Mouse (Mus musculus) megakaryocyte progenitor cell, adult 5-6 weeks (primary cell): ENCODE measurements around the gene Calcrl. TPM values are rescaled to one million over a fixed set of nuclear protein-coding genes. Genes with fewer than 3 reads are reported as not detected.

Experiments
- ATAC-seq: replicated peaks from 2 replicates; pipeline ENCODE4 v1.8.0; 2016; ENCODE audit warnings: mild to moderate bottlenecking, moderate TSS enrichment, inconsistent platforms; ENCODE audit not compliant: poor library complexity
- total RNA-seq, 2 experiments: library from RNA; stranded (forward) in 1 of 2; stranded (reverse) in 1 of 2; fragments of 157-497, 149-512 nt in 1 of 2; fragments of 200-1000 nt in 1 of 2; gene quantifications; 2 replicates each; pipeline versions ENCODE4 v1.2.3 to v1.2.4; 2015 to 2017

Gene Calcrl
- total RNA-seq (2015) = 11.1 and 17.5 TPM in 2 replicates
- 41.4 and 51.3 TPM in 2 replicates for total RNA-seq (2017)

DNA sequence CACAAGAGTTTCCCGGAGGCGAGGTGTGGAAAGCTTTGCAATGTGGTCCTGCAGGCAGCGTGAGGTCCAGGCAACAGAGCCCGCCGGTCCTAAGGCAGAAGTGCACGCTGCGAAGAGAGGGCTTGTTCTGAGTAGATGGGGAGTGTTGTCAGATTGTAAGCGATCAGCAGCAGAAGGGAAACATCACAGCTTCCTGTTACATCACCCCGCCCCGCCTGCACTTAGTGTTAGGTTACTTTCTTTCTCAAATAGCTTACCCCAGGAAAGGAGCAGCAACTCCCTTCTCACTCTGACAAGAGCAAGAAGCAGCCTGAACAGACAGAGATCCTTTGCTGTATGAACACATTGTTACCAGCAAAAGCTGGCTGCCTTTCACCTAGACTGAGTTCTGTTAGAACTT lies at the start of gene Calcrl:
Gene Calcrl (minus strand): TSS at position 274 of the 400 bp plus-strand sequence.
- peak; percentile 95 for ATAC-seq

DNA sequence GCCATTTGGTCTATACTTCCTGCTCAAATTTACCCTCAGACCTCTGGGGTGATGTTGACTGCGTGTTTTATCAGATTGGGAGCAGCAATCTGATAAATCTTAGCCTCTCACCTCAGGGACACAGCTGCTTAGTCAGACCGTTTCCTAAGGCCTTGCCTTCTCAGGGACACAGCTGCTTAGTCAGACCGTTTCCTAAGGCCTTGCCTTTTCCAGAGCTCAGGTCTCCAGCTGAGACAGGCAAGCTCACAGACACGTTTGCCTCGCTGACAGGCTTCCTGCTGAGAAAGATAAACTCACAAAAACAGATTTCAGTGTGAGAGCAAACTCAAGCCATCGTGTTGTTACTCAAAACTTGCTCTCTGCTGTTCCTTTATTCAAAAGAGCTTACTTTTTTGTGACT lies 49.4 kb upstream of the Calcrl start:
- no peak for ATAC-seq

DNA sequence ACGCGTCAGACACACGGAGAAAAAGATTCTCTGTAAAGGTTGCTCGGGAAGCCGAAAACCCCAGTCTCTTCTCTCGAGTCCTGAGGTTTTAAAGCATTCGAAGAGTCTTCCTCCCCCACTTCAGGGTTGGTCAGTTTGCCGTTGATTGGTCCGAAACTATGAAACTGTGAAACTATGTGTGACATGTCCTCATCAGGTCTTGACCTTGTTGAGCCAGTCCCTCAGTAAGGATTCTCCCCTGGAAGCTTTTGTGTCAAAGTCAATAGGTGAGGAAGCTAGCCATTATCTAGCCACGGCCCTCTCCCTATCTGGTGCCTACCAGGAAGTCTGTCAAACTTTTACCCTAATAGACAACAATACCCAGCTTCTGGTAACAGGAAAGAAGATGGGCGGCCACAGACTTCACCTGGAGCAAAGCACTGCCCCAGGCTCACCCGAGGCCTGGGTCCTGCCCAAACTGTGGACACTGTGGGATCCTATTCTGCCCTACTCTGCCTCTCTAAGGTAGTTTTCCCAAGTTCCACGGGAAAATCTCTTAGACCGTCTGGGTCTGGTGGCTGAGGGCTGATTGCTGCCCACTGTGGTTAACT lies 48.8 kb upstream of the Calcrl start:
- no peak for ATAC-seq

DNA sequence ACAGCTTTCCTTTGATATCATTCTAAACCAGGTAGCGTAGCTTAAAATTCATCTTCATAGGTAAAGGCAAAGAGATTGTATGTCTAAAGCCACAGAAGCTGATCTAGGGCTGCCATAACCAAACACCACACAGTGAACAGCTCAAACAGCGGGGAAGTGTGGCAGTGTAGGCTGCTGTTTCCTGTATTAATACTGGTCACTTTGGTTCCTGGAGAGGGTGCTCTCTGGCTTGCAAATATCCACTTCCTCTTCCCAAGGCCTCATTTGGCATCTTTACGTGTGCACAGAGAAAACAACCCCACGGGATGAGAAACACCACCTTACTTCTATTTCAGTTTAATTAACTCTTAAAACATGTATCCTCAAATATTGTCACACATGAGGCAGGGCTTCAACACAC lies 42.2 kb upstream of the Calcrl start:
- ATAC-seq = peak; percentile 79

DNA sequence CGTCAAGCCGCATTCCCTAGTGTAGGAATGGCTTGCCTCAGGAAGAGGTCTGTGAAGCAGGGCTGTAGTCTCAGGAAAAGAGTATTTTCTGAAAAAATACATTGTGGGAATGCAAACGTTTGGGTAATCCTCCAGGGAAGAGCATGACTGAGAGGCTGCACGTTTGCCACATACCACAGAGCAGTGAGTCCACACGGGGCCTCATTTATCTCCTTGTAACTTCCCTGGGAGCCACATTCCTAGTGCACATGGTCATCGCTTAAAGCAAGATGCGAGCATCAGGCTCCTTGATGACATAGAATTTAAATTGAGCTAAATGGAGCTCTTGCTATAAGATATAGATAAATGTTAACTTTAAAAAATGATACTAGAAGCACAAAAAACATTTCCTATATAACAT lies 39.7 kb upstream of the Calcrl start:
- no peak for ATAC-seq

DNA sequence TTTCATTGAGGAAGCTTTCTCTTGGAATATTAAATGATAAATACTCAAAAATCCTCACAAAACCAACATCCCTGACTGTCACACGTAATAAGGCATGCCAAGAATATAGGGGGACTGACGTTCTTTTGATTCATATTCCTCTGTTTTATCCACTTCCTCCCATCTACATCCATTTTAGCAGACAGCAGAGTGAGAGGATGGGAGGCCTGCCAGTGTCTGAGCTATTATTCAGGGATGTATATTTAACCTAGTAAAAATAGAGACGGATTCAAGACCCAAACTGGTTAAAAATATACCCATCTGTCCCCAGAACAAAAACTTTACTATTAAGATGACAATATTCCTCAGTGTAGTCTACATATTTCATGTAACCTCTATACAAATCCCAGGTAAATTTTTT lies 37.2 kb upstream of the Calcrl start:
- ATAC-seq = no peak

DNA sequence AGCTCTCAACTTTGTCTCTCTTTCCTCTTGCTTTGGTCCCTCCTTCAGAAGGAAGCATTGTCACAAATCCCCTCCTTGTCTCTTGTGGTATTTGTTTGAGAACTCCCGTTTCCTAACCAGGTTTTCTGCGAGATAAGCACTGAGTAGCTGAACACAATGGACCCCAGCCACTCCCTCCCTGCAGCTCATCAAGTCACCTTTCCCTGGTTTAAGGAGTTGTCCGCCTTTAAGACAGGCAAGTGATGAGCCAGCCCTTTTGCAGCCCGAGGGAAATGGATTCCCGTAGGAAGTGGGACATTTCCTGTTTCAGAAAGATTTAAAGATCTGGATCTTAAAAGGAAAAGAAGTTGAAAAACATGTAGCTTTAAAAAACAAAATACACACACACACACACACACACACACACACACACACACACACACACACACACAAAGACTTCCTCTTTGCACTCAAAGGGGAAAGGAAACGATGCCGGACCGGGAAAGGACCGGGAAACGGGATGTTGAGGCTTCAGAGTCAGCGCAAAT lies 34.5 kb upstream of the Calcrl start:
- ATAC-seq = peak; percentile 78

DNA sequence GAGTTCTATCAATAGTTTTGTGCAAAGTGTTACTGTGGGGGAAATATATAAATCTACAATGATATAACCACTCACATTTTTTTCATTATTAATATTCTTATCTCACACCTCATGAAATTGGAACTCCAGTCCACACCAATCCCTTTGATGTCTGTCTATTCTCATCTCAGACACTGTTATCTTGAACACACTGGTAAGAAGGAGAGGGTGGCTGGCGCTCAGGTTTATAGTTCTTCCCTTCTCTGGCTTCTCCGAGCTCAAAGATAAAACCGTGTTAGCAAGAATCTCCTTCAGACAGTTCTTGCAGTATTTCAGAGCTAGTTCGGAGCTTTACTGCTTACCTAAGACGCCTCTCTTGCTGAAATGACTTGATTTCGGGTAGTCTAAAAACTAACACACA lies 32.0 kb upstream of the Calcrl start:
- no peak for ATAC-seq

DNA sequence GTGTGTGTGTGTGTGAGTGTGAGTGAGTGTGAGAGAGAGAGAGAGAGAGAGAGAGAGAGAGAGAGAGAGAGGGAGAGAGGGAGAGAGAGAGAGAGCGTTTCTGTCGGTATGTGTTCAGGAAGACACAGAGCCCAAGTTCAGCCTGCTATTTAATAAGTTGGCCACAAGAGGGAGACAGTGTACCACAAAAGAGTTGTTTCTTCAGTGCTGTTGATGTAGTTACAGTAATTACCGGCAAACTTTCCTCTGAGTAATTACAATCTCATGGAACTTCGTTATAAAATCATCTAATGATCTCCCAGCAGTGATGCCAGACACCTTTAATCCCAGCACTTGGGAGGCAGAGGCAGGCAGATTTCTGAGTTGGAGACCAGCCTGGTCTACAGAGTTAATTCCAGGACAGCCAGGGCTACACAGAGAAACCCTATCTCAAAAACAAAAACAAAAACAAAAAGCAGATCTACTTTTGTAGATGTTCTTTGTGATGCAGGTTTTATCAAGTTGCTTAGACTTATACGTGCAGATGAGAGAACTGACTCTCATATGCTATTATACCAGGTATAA lies 30.1 kb upstream of the Calcrl start:
- peak; percentile 91 for ATAC-seq

DNA sequence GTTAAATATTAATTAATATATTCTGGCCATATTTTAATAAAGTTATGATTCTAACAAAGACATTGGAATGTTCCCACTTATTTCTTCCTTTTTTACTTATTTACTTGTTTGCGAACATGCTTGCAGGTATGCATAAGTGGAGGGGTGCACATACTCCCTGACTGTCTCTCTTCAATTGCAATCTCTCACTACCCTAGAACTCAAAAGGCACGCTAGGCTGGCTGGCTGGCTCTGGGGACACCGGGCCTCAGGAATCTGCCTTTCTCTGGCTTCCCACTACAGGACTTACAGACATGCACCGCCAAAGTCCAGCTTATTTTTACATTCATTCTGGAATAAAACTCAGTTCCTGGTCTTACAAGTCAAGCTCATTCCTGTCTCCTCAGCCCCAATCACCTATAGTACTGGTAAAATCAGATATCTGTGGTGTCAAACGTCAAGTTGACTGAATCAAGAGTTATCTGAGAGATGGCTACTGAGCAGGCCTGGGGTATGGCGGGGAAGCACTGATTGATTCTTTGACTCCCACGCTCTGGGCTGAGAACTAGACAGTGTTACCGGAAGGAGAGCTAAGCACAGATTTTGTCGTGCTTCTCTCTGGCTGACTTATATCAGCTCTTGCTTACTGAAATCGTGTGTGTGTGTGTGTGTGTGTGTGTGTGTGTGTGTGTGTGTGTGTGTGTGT lies 29.5 kb upstream of the Calcrl start:
- no peak for ATAC-seq

DNA sequence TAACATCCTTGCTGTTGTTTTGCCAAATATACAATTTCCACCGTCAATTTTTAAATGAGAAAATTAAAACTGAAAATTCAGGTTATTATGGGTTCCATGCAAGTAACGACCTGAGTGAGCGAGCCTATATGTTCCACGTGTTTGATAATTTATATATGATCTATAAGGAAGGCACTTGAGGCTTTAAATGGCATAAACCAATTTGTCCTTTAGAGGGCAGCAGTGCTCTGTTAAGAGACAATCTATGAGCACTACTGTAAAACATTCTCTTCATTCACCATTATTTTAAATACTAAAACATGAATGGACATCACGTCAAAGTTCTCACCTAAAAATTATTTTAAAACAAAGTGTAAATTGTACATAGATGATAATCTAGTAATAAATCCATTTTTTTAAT lies 28.8 kb upstream of the Calcrl start:
- ATAC-seq = peak; percentile 87

DNA sequence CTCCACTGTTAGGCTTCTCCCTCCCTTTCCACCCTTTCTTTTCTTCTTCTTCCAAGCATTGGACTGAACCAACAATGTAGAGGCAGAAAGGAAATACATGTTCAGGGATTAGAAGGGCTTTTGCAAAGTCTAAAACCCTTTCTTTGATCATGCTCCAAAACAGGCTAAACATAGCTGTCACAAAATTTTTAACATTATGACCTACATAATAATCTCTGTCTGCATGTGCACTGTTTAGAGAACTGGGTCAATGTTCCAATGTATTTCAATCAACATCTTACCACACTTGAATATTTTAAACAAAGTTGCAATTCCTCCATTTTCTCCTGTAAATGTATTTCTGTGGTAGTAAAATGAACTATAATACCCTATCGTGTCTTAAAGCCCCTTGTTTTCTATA lies 20.3 kb upstream of the Calcrl start:
- no peak for ATAC-seq

DNA sequence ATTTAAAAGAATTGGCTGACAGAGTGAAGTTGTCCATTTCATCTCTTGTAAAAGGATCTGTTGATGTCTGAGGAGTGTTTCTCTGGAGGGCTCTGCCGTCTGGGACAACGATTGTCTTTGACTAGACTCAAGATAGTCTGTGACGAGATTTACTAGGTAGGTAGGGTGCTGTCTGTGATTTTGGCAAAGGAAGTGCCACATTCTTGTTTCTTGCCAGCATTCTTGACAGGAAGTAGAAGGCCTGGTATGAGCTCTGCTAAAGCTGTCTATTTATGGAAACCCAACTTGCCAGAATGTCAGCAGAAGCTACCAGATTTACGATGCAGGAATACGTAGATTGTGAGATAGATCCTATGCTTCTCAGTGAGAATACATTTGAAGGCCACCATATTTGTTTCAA lies 16.7 kb upstream of the Calcrl start:
- no peak for ATAC-seq

DNA sequence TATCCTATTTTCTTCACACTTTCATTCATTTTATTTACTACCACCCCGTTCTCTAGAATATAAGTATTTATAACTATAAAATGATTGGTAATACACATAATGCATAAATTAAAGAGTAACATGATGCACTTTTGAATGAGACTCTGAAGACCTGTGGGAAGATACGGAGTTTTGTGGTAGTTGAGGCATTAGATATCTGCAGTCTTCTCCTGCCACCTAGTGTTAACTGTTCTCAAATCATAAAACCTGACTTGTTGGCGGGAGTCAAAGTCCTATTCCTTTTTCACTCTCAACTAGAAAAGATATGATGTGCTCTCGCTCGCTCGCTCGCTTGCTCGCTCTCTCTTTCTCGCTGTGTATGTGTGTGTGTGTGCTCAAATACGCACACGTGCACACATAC lies 4.5 kb upstream of the Calcrl start:
- peak; percentile 68 for ATAC-seq

DNA sequence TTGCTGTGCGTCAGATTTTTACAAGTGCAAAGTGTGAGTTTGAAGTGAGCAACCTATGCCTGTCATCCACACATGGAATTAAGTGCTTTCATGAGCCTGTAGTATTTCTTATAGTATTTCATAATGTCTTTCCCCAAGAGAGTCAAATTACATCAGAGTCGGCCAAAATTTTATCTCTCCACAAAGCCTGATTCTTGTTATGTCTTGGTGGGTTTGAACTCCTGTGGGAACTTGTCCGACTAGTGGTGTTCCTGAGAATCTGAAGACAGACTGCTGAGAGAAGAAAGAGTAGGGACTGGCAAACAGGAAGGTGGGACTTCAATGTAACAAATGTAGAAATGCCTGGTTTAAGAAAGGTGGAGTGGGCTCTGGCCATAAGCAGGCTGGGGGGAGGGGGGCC lies 3.6 kb upstream of the Calcrl start:
- ATAC-seq = no peak

DNA sequence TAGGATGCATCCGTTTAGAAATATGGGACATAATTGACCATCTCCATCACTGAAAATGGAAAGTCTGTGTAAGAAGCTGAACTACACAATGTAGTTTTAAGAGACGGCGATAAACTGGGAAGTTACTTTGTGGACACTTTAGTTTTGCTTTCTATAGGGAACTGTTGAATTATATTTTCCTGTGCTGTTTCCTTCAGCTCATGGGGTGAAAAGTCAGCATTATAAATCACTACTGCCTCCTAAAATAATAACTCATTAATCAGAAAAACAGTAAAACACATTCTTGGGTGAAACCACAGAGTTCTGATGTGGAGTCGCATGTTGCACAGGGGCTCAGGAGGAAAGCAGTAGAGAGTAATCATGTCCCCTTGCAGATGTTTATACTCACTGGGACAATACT lies 1.3 kb upstream of the Calcrl start:
- ATAC-seq = no peak

DNA sequence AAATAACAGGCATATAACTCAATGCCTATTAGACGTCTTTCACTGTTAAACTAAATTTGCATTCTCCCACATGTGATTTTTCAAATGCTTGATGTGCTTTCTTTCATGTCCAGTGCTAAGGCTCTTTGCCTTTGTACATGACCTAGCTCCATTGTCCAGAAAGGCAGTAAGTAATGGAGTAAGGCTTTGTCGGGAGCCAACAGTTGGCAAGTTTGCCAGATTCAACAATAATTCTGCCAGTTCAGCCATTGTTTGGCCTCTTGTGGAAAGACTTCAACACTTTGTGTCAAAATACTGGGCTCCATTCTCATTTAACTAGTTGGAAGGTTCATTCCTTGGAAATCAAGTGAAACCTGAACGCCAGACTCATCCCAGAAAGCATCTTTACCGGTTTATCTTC lies 8.7 kb downstream of the Calcrl start:
- no peak for ATAC-seq

DNA sequence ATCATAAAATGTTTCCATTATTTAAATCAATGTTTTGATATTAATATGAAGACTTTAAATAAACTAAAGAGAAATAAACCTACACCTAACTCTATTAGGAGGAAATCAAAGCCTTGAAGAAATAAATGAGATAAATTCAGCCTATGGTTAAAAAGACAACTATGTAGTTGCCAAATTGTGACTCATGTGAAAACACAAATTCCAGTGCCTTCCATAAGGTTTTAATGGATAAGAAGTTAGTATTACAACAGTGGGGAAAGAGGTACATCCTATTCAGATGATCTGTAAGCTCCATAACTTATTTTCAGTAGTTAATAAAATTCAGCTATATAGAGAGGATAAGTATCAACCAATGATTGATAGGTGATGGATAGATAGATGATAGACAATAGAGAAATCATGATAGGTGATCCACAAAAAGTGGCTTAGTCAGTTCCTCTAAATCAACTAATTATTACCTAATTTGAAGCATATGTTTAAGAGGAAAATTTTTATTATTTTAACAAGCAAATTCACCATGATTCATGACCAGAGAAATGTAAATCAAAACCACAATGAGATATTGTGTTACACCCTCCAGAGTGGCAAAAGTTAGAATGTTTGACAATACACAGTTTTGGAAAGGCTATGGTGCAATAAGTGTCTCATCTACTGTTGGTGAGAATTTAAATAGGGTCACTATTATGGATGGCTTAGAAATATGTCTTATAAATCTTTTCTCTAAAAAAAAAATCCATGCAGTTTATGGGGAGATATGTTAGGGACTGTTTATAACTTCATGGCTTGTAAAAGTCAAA lies 15.2 kb downstream of the Calcrl start:
- no peak for ATAC-seq

DNA sequence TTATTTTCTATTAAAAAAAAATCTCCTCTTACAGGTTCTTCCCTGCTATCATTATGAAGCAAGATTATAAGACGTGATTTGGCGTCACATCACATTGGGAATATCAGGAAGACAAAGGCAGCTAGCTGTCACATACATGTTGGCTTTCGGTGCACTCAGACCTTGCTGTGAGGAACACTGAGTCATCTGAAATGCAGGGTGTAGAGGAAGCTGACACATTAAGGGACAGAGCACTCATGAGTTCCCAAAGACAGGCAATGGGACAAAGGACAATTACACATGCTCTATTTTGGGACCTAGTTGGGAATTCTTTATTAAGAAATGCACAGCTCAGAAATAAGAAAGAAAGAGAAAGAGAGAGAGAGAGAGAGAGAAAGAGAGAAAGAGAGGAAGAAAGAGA lies 20.4 kb downstream of the Calcrl start:
- ATAC-seq = no peak

DNA sequence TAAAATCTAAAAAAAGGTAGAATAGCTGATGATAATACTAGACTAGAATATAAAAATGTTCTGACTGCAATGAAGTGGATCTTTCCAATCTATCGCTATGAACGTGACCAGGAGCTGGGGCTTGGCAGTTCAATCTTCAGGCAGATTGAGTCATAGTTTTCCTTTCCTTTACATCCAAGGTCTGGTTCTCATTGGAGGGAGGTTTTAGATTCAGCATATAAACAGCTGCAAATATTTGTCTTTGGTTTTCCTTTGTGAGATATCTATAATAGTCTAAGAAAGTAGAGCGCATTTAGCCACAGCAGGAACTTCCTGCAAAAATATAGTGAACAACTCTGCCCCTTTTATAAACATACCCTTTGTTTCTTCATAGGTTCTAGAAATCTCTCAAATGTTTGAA lies 22.5 kb downstream of the Calcrl start:
- no peak for ATAC-seq

DNA sequence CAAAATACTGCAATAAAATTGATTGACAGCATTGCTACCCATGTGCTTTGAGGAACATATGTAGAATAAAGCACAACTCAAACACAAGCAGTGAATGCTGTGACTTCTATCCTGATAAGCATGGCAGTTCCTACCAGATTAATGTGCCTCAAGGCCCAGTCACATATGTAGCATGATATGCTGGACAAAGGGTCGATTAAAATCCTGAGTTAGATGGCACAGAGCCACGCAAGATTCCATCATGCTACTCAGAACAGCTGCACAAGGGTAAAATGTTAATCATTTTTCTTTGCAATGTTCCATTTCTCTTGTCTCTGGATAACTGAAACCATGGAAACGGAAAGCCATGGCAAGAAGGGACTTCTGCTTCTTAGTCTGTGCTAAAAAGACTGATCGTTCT lies 28.7 kb downstream of the Calcrl start:
- no peak for ATAC-seq

DNA sequence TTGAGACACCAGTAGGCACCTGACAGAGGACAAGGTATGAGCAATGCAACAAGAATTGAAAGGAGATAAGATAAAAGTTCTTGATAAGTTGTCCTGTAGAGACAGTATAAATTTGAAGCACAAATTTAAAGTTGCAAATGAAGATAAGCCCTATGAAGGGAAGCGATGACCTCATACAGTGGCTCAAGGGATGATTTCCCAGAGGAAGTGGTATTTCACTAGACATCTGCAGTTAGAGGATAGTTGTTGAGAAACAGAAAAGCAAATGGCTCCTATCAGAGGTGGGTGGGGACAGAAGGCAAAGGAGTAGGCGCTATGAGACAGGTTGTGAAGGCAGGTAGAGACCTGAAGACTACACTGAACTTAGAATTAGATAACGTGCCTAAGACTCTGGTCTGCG lies 32.0 kb downstream of the Calcrl start:
- peak; percentile 89 for ATAC-seq
